Mouse (Mus musculus) adrenal gland, adult 2 months (tissue): Measurements from ENCODE around the gene Rad23b. TPM values are rescaled to one million over a fixed set of nuclear protein-coding genes. Genes with fewer than 3 reads are reported as not detected.
A peak's percentile ranks its signal among the peaks of the same experiment; 100 is the strongest.
"Not testable (repeated sequence)": the region's sequence is repeated elsewhere in the genome, so short reads cannot be mapped to it uniquely, and the experiment has no call there.

Source experiments
- DNase-seq: peaks from one replicate; pipeline ENCODE4 v3.0.0; 2021
- long read RNA-seq: library from polyadenylated mRNA; stranded (forward); transcript quantifications from one replicate; pipeline ENCODE4 v2.0.0, GENCODE M21; 2021
- polyA plus RNA-seq: library from polyadenylated mRNA; depleted of rRNA; stranded (reverse); fragments of >200 nt; gene quantifications from 2 replicates; pipeline ENCODE4 v1.2.3, GENCODE M21; 2012; rRNA removed
- total RNA-seq, 2 experiments: library from RNA; stranded (reverse); gene quantifications; 2 replicates each; pipeline ENCODE4 v1.2.3; 2021

The Rad23b gene
- total RNA-seq (100 to 1,000 TPM; 129 to 174 TPM), polyA plus RNA-seq (314 and 322 TPM in 2 replicates)
- long read RNA-seq, transcript Rad23b-201 (10 exons, 3,810 nt), result major isoform, 23 of 36 reads
- long read RNA-seq, partial matches to known transcripts, result 7 of 36 reads
- long read RNA-seq, other reads (novel, unspliced or antisense), result 6 of 36 reads

GRCm38 (mm10) chr4:55349452-55350218 is at the start of gene Rad23b:
Gene Rad23b, plus strand, starts transcription at chr4:55350043.
- peak; percentile 100 for DNase-seq

GRCm38 (mm10) chr4:55304121-55304520 is 45.7 kb upstream of the Rad23b start:
- no peak for DNase-seq

- DNase-seq, result no peak
Observed at GRCm38 (mm10) chr4:55306636-55307035, 43.2 kb upstream of the Rad23b start.

- DNase-seq, result no peak
Observed at GRCm38 (mm10) chr4:55316726-55317125, 33.1 kb upstream of the Rad23b start.

GRCm38 (mm10) chr4:55318350-55318749 is 31.5 kb upstream of the Rad23b start:
- not testable (repeated sequence) for DNase-seq

- DNase-seq, result no peak
Observed at GRCm38 (mm10) chr4:55325786-55326518, 23.9 kb upstream of the Rad23b start.

- no peak for DNase-seq
Observed at GRCm38 (mm10) chr4:55327508-55327907, 22.3 kb upstream of the Rad23b start.

GRCm38 (mm10) chr4:55328471-55328870 is 21.4 kb upstream of the Rad23b start:
- no peak for DNase-seq

GRCm38 (mm10) chr4:55328928-55329327 is 20.9 kb upstream of the Rad23b start:
- DNase-seq, result not testable (repeated sequence)

- DNase-seq, result no peak
Observed at GRCm38 (mm10) chr4:55329621-55330346, 20.1 kb upstream of the Rad23b start.

GRCm38 (mm10) chr4:55335030-55335770 is 14.6 kb upstream of the Rad23b start:
- no peak for DNase-seq

GRCm38 (mm10) chr4:55338905-55339304 is 10.9 kb upstream of the Rad23b start:
- DNase-seq, result no peak

GRCm38 (mm10) chr4:55339388-55339787 is 10.5 kb upstream of the Rad23b start:
- DNase-seq, result no peak

GRCm38 (mm10) chr4:55341797-55342196 is 8.0 kb upstream of the Rad23b start:
- no peak for DNase-seq

GRCm38 (mm10) chr4:55342602-55343001 is 7.2 kb upstream of the Rad23b start:
- no peak for DNase-seq

GRCm38 (mm10) chr4:55343287-55343686 is 6.6 kb upstream of the Rad23b start:
- DNase-seq, result no peak

- DNase-seq, result no peak
Observed at GRCm38 (mm10) chr4:55348759-55349451, 938 bp upstream of the Rad23b start.

GRCm38 (mm10) chr4:55350219-55350931 is 532 bp downstream of the Rad23b start:
- DNase-seq, result peak; percentile 67

GRCm38 (mm10) chr4:55351037-55351436 is 1.2 kb downstream of the Rad23b start:
- DNase-seq, result no peak

- DNase-seq, result no peak
Observed at GRCm38 (mm10) chr4:55351860-55352259, 2.0 kb downstream of the Rad23b start.
